Mouse (Mus musculus): ENCODE data around the gene Lysmd3. TPM values are rescaled to one million over a fixed set of nuclear protein-coding genes. Genes with fewer than 3 reads are reported as not detected.
A peak's percentile ranks its signal among the peaks of the same experiment; 100 is the strongest.
"Not testable (repeated sequence)": the region's sequence is repeated elsewhere in the genome, so short reads cannot be mapped to it uniquely, and the experiment has no call there.

The Lysmd3 gene
- total RNA-seq (2021) = 10 to 100 TPM; 11.4 to 17.9 TPM

GRCm38 (mm10) chr13:81657351-81658052 is at the start of gene Lysmd3:
TSS of gene Lysmd3 (plus strand) at chr13:81657663.
- peak; percentile 93 to 95 for DNase-seq (ENCODE audit: low spot score in 2 of 2)
- intact Hi-C loops (cut with DNase I) = loop anchor here (1.0 to 5.0 kb wide), 3 partner anchors 54 to 775 kb away; partner anchors contain the start of genes Arrdc3, Mblac2 and Polr3g

GRCm38 (mm10) chr13:81610349-81610748 is 47.1 kb upstream of the Lysmd3 start:
- DNase-seq (ENCODE audit: low spot score in 2 of 2) = peak in 1 of 2 experiments; percentile 4
- intact Hi-C loops (cut with DNase I) = no loop called here

GRCm38 (mm10) chr13:81627861-81628260 is 29.6 kb upstream of the Lysmd3 start:
- intact Hi-C loops (cut with DNase I); DNase-seq (ENCODE audit: low spot score in 2 of 2): not testable (repeated sequence)

- no peak for DNase-seq (ENCODE audit: low spot score in 2 of 2)
- intact Hi-C loops (cut with DNase I) = no loop called here
These were observed 28.8 kb upstream of the Lysmd3 start for GRCm38 (mm10) chr13:81628631-81629190.

- DNase-seq (ENCODE audit: low spot score in 2 of 2) = no peak
- intact Hi-C loops (cut with DNase I) = no loop called here
These were observed 28.1 kb upstream of the Lysmd3 start for GRCm38 (mm10) chr13:81629395-81629794.

GRCm38 (mm10) chr13:81630566-81630965 is 26.9 kb upstream of the Lysmd3 start:
- no peak for DNase-seq (ENCODE audit: low spot score in 2 of 2)
- intact Hi-C loops (cut with DNase I) = no loop called here

- intact Hi-C loops (cut with DNase I) = no loop called here
These were observed 24.6 kb upstream of the Lysmd3 start, which contains the start of gene Adgrv1 for GRCm38 (mm10) chr13:81632720-81633415. TSS of gene Adgrv1 (minus strand) at chr13:81633154.

GRCm38 (mm10) chr13:81639624-81640023 is 17.8 kb upstream of the Lysmd3 start:
- no peak for DNase-seq (ENCODE audit: low spot score in 2 of 2)
- intact Hi-C loops (cut with DNase I) = loop anchor here (2.0 kb wide), 1 partner anchor 199 kb away; no protein-coding TSS in a partner anchor

More at GRCm38 (mm10) chr13:81632720-81633415, 24.6 kb upstream of the Lysmd3 start, which contains the start of gene Adgrv1:
- DNase-seq (ENCODE audit: low spot score in 2 of 2) = peak; percentile 17 to 21

- intact Hi-C loops (cut with DNase I) = loop anchor here (2.0 kb wide), 1 partner anchor 200 kb away; no protein-coding TSS in a partner anchor
- no peak for DNase-seq (ENCODE audit: low spot score in 2 of 2)
These were observed 16.6 kb upstream of the Lysmd3 start for GRCm38 (mm10) chr13:81640881-81641280.

GRCm38 (mm10) chr13:81641289-81642045 is 16.0 kb upstream of the Lysmd3 start:
- DNase-seq (ENCODE audit: low spot score in 2 of 2) = peak in 1 of 2 experiments; percentile 23
- intact Hi-C loops (cut with DNase I) = loop anchor here (2.0 kb wide), 1 partner anchor 201 kb away; no protein-coding TSS in a partner anchor

- no peak for DNase-seq (ENCODE audit: low spot score in 2 of 2)
- intact Hi-C loops (cut with DNase I) = no loop called here
These were observed 14.8 kb upstream of the Lysmd3 start for GRCm38 (mm10) chr13:81642491-81643149.

- no peak for DNase-seq (ENCODE audit: low spot score in 2 of 2)
- intact Hi-C loops (cut with DNase I) = no loop called here
These were observed 13.4 kb upstream of the Lysmd3 start for GRCm38 (mm10) chr13:81644047-81644565.

- intact Hi-C loops (cut with DNase I) = no loop called here
- no peak for DNase-seq (ENCODE audit: low spot score in 2 of 2)
These were observed 11.1 kb upstream of the Lysmd3 start for GRCm38 (mm10) chr13:81646348-81646747.

GRCm38 (mm10) chr13:81650382-81650781 is 7.1 kb upstream of the Lysmd3 start:
- DNase-seq (ENCODE audit: low spot score in 2 of 2); intact Hi-C loops (cut with DNase I): not testable (repeated sequence)

- intact Hi-C loops (cut with DNase I) = loop anchor here (5.0 kb wide), 2 partner anchors 96 to 774 kb away; partner anchors contain the start of gene Arrdc3
- DNase-seq (ENCODE audit: low spot score in 2 of 2) = no peak
These were observed 1.2 kb upstream of the Lysmd3 start for GRCm38 (mm10) chr13:81656091-81656850.

GRCm38 (mm10) chr13:81657008-81657350 is 484 bp upstream of the Lysmd3 start:
- DNase-seq (ENCODE audit: low spot score in 2 of 2) = no peak
- intact Hi-C loops (cut with DNase I) = loop anchor here (5.0 kb wide), 2 partner anchors 95 to 775 kb away; partner anchors contain the start of gene Arrdc3

GRCm38 (mm10) chr13:81658053-81658752 is 740 bp downstream of the Lysmd3 start:
- intact Hi-C loops (cut with DNase I) = loop anchor here (1.0 to 5.0 kb wide), 3 partner anchors 53 to 776 kb away; partner anchors contain the start of genes Arrdc3, Mblac2 and Polr3g
- no peak for DNase-seq (ENCODE audit: low spot score in 2 of 2)
